Mouse (Mus musculus) stomach, embryonic 14.5 days (tissue): Measurements from ENCODE around the gene Them4. TPM values are rescaled to one million over a fixed set of nuclear protein-coding genes. Genes with fewer than 3 reads are reported as not detected.

ENCODE experiments used
- ATAC-seq: fragments of 200-750 bp; cut with Nextera tagmentation; 2 replicates; pipeline ENCODE4 v1.8.0; 2017; ENCODE audit warnings: low read depth, moderate TSS enrichment; ENCODE audit not compliant: insufficient number of reproducible peaks, insufficient read depth, low FRiP score
- H3K27ac ChIP-seq: fragments of 300-500 bp; sonication (generic); 2 replicates; pipeline ENCODE4 v1.5.1; 2014; ENCODE audit warnings: mild to moderate bottlenecking, low read length, moderate library complexity, mixed read lengths
- H3K27me3 ChIP-seq: fragments of 300-500 bp; sonication (generic); 2 replicates; pipeline ENCODE4 v1.6.1; 2014; ENCODE audit warnings: low read length, control low read depth, mixed read lengths; ENCODE audit not compliant: control insufficient read depth, insufficient read depth
- H3K36me3 ChIP-seq: fragments of 300-500 bp; sonication (generic); 2 replicates; pipeline ENCODE4 v1.6.1; 2014; ENCODE audit warnings: mild to moderate bottlenecking, control low read depth, low read length, moderate library complexity, mixed read lengths; ENCODE audit not compliant: control insufficient read depth, insufficient read depth
- H3K4me1 ChIP-seq: fragments of 300-500 bp; sonication (generic); 2 replicates; pipeline ENCODE4 v1.6.1; 2014; ENCODE audit warnings: low read length, control low read depth, mixed read lengths; ENCODE audit not compliant: control insufficient read depth, insufficient read depth
- H3K4me2 ChIP-seq: fragments of 300-500 bp; sonication (generic); replicated peaks from 2 replicates; pipeline ENCODE4 v1.6.1; 2014; ENCODE audit warnings: low read depth, low read length, control low read depth
- H3K4me3 ChIP-seq: fragments of 300-500 bp; sonication (generic); 2 replicates; pipeline ENCODE4 v1.5.1; 2014; ENCODE audit warnings: low read depth, low read length, control low read depth
- H3K9ac ChIP-seq: fragments of 300-500 bp; sonication (generic); replicated peaks from 2 replicates; pipeline ENCODE4 v1.6.1; 2014; ENCODE audit warnings: low read depth, mild to moderate bottlenecking, control low read depth, low read length, moderate library complexity, mixed read lengths
- H3K9me3 ChIP-seq: fragments of 300-500 bp; sonication (generic); 2 replicates; pipeline ENCODE4 v1.6.1; 2016; ENCODE audit warnings: low read depth, low read length, control low read depth; ENCODE audit not compliant: control insufficient read depth
- WGBS: fragments of 180-500 bp; shearing (Covaris S2); extraction: QIAGEN DNeasy Blood & Tissue Kit; methylation state at CpG from one replicate; pipeline ENCODE4 v1.1.7; 2014; 5-methylcytosine and 5-hydroxymethylcytosine counted together
- polyA plus RNA-seq: library from polyadenylated mRNA; unstranded; fragments of >200 nt; fragmentation: Nextera tagmentation; extraction: Ambion mirVana; gene quantifications from 2 replicates; pipeline ENCODE4 v1.2.1, GENCODE M21; 2014

Gene Them4
- polyA plus RNA-seq, 1 experiment from 2014 or later = 12.8 TPM

GRCm38 (mm10) chr3:94379831-94380510, 70.1 kb downstream of the Them4 start:
- Histone ChIP-seq H3K9me3 (no peaks in the 10 kb centered on the region), H3K4me1 (no peaks in the 10 kb centered on the region)
- no peak for ATAC-seq

More at GRCm38 (mm10) chr3:94379831-94380510, 70.1 kb downstream of the Them4 start:
- Histone ChIP-seq H3K27ac (no peak overlapping the region), H3K4me2 (no peak overlapping the region), H3K4me3 (no peak overlapping the region), H3K36me3 (no peaks in the 10 kb centered on the region), H3K27me3 (no peaks in the 10 kb centered on the region), H3K9ac (no peak overlapping the region)
- WGBS = 19% methylated on average over 9 of the region's 9 CpGs

Other genes with a start within 250 kb of the Them4 start
- not detected in 2 replicates for gene Gm10697, start 237.4 kb upstream of the Them4 start, polyA plus RNA-seq
- not detected in 2 replicates for gene Gm10696, start 131.9 kb upstream of the Them4 start, polyA plus RNA-seq
- not detected in 2 replicates for gene Gm5286, start 113.4 kb upstream of the Them4 start, polyA plus RNA-seq
- gene Gm4778, start 46.1 kb upstream of the Them4 start, polyA plus RNA-seq = not detected in 2 replicates
- gene Them5, start 32.0 kb downstream of the Them4 start, polyA plus RNA-seq = 1.4 and 1.6 TPM in 2 replicates
- gene C2cd4d, start 52.3 kb downstream of the Them4 start, polyA plus RNA-seq = 2.1 and 2.2 TPM in 2 replicates
- 4.2 and 5.3 TPM in 2 replicates for gene Rorc, start 62.7 kb downstream of the Them4 start, polyA plus RNA-seq
- gene Lingo4, start 88.4 kb downstream of the Them4 start, polyA plus RNA-seq = 0.20 and 0.51 TPM in 2 replicates
- gene Tdrkh, start 103.2 kb downstream of the Them4 start, polyA plus RNA-seq = 10.6 and 12.6 TPM in 2 replicates
- gene Mrpl9, start 133.2 kb downstream of the Them4 start, polyA plus RNA-seq = 66.6 and 67.5 TPM in 2 replicates
- 0.66 and 0.90 TPM in 2 replicates for gene Oaz3, start 133.8 kb downstream of the Them4 start, polyA plus RNA-seq
- gene Celf3, start 168.2 kb downstream of the Them4 start, polyA plus RNA-seq = 32.2 and 44.0 TPM in 2 replicates
- gene Riiad1, start 170.3 kb downstream of the Them4 start, polyA plus RNA-seq = 6.0 and 6.6 TPM in 2 replicates